Mouse (Mus musculus) G1E (cell line): ENCODE measurements around the gene Lefty1. TPM values are rescaled to one million over a fixed set of nuclear protein-coding genes. Genes with fewer than 3 reads are reported as not detected.

Experiments
- ATAC-seq: 2 replicates; pipeline ENCODE4 v1.8.0; 2016; ENCODE audit warnings: mild to moderate bottlenecking; ENCODE audit not compliant: insufficient number of reproducible peaks, poor library complexity, low FRiP score, severe bottlenecking; ENCODE audit errors: extremely low read depth
- DNase-seq: peaks from one replicate; pipeline ENCODE4 v3.0.0; 2012; ENCODE audit warnings: low spot score
- H3K27me3 ChIP-seq: 2 replicates; pipeline ENCODE4 v1.6.1; 2012; ENCODE audit warnings: mild to moderate bottlenecking, low read length, inconsistent platforms; ENCODE audit not compliant: insufficient read depth
- H3K36me3 ChIP-seq: replicated peaks from 2 replicates; pipeline ENCODE3; 2012; ENCODE audit warnings: mild to moderate bottlenecking, inconsistent platforms
- H3K4me1 ChIP-seq: 2 replicates; pipeline ENCODE4 v1.6.1; 2012; ENCODE audit warnings: low read depth, low read length, inconsistent platforms, mixed read lengths; ENCODE audit not compliant: insufficient read depth
- H3K4me3 ChIP-seq: 2 replicates; pipeline ENCODE4 v1.5.1; 2012; ENCODE audit warnings: low read depth, mild to moderate bottlenecking, inconsistent platforms, low read length, moderate library complexity, mixed read lengths
- H3K9me3 ChIP-seq: replicated peaks from 2 replicates; pipeline ENCODE4 v1.6.1; 2012; ENCODE audit warnings: inconsistent platforms
- CTCF ChIP-seq: IDR thresholded peaks from 2 replicates; pipeline ENCODE4 v1.5.1; 2012; ENCODE audit warnings: low read depth, low read length, inconsistent platforms, mixed read lengths
- GATA1 ChIP-seq: IDR thresholded peaks from 2 replicates; pipeline ENCODE4 v1.6.1; 2012; ENCODE audit warnings: borderline replicate concordance, low read length, inconsistent platforms, mixed read lengths
- GATA2 ChIP-seq: IDR thresholded peaks from 2 replicates; pipeline ENCODE4 v1.6.1; 2012; ENCODE audit warnings: low read depth, low read length, inconsistent platforms, borderline replicate concordance
- POLR2AphosphoS5 ChIP-seq: IDR thresholded peaks from 2 replicates; pipeline ENCODE4 v1.6.1; 2012; ENCODE audit warnings: low read depth, low read length, inconsistent platforms; ENCODE audit not compliant: insufficient replicate concordance
- TAL1 ChIP-seq: conservative IDR thresholded peaks from 2 replicates; pipeline ENCODE4 v1.6.1; 2012; ENCODE audit warnings: low read depth, low read length, inconsistent platforms, mixed read lengths
- polyA plus RNA-seq: library from polyadenylated mRNA; stranded (reverse); fragments of >175 nt; gene quantifications from 2 replicates; pipeline ENCODE4 v1.2.3, GENCODE M21; 2012
- total RNA-seq, 2 experiments: library from RNA; stranded (forward) in 1 of 2; stranded (reverse) in 1 of 2; fragments of 200-1000 nt in 1 of 2; fragments of >200 nt in 1 of 2; fragmentation: Nextera tagmentation in 1 of 2; gene quantifications; 2 replicates each; pipeline ENCODE4 v1.2.3; 2014 to 2017

Lefty1 gene
- total and polyA plus RNA-seq, 3 experiments = not detected

GRCm38 (mm10) chr1:180916425-180916824 lies 18.4 kb upstream of the Lefty1 start:
- ATAC-seq (no peak), DNase-seq (no peak)
- peaks cover 20% of the 10 kb centered on the region for H3K27me3 ChIP-seq
- H3K4me1 ChIP-seq = peaks cover 49% of the 10 kb centered on the region
- no peaks in the 10 kb centered on the region for H3K36me3 ChIP-seq
- no peak for TF ChIP-seq GATA2
- TF ChIP-seq CTCF = no peak
- TF ChIP-seq TAL1 = no peak
- no peak for TF ChIP-seq POLR2AphosphoS5
- TF ChIP-seq GATA1 = no peak
- H3K4me3 ChIP-seq = no peak overlapping the region; the same call in 1 of the 2 replicates
- H3K9me3 ChIP-seq = no peaks in the 10 kb centered on the region; the same call in 1 of the 2 replicates

DNA sequence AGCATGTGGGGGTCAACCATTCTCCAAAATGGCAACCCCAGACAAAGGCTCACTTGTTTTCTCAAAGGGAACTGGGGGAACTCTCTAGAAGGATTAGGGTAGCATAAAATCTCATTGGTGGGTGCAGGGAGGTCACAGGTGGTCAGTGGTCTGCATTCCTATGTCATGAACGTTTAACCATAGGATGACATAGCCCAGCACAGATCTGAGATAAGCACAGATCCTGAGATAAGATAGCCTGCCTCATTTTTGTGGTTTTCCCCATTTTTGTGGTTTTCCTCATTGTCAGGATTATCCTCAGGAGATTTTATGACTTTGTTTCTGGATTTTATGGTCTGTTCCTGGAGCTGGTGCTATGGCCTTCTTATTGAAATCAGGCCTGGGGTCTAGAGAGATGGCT lies 17.8 kb upstream of the Lefty1 start:
- TF ChIP-seq POLR2AphosphoS5 = no peak
- TF ChIP-seq GATA2 = no peak
- no peak for TF ChIP-seq GATA1
- TF ChIP-seq CTCF = no peak
- no peak for TF ChIP-seq TAL1
- peaks cover 20% of the 10 kb centered on the region for H3K27me3 ChIP-seq
- no peak for DNase-seq
- peaks cover 45% of the 10 kb centered on the region for H3K4me1 ChIP-seq
- no peak overlapping the region for H3K4me3 ChIP-seq
- H3K36me3 ChIP-seq = no peaks in the 10 kb centered on the region
- no peak for ATAC-seq
- H3K9me3 ChIP-seq = no peaks in the 10 kb centered on the region; the same call in 1 of the 2 replicates

DNA sequence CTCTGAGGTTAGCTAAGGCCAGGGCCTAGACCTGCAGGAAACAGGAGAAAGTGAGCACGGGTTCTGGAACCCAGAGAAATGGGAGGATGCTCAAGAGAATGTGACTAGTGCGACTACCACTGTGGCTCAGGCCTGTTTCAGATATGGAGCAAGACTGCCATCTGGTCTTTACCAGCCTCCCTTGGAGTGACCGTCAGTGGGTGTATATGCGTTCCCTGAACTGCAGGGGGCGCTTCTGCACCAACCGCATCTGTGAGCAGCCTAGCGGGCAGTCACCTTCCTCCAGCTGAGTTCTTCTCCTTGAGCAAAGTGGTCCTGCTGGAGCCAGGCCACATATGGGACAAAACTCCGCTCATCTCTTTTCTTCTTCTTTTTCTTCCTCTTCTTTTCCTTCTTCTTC lies 15.1 kb upstream of the Lefty1 start:
- no peaks in the 10 kb centered on the region for H3K36me3 ChIP-seq
- peaks cover 39% of the 10 kb centered on the region for H3K27me3 ChIP-seq
- no peak overlapping the region for H3K4me3 ChIP-seq
- DNase-seq (no peak), ATAC-seq (no peak; the same call in 1 of the 2 replicates)
- H3K4me1 ChIP-seq = peaks cover 38% of the 10 kb centered on the region
- H3K9me3 ChIP-seq = no peaks in the 10 kb centered on the region; the same call in 1 of the 2 replicates
- peak; percentile 81 for TF ChIP-seq CTCF
- TF ChIP-seq POLR2AphosphoS5 = no peak
- no peak for TF ChIP-seq GATA2

DNA sequence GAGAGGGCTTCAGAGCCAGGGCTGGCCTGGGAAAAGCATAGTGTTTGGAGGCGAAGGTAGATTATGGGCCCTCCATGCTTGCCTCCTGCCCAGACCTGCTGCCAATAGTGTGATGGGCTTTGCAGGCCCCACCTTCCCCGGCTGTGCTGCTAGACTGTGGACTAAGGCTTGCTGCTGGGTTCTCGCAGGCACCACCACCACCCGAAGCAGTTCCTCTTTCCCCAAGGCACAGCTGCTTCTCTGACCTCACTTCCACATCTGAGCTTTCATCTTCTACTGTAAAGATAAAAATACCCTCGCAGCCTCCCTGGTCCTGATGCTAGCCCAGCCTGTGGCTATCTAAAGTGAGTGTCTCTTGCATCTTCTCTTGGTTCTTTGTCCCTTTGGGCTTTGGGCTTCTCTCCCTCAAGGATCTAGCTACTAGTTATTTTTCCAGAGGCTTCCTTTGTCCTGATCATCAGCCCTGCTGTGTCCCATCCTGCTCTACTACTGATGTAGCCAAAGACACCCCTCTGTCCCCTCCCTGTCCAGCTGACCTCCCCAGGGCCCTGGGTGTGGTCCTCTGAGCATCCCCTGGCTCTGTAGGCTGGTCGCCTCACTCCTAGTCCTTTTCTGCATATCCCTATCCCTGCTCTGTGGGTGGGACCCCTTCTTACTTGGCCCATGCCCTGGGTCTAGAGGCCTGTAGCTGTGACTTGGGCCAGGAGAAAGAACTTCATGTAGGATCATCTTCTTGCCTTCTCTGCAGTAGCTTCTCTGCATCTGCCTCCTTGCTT lies 12.4 kb upstream of the Lefty1 start:
- Histone ChIP-seq H3K4me3 (no peak overlapping the region; the same call in 1 of the 2 replicates), H3K9me3 (no peaks in the 10 kb centered on the region), H3K36me3 (no peaks in the 10 kb centered on the region), H3K4me1 (peaks cover 22% of the 10 kb centered on the region), H3K27me3 (peaks cover 48% of the 10 kb centered on the region)
- ATAC-seq = peak; percentile 49; the same call in 1 of the 2 replicates
- DNase-seq = peak; percentile 46
- TF ChIP-seq TAL1 (no peak), GATA1 (no peak), CTCF (no peak), POLR2AphosphoS5 (no peak), GATA2 (no peak)

DNA sequence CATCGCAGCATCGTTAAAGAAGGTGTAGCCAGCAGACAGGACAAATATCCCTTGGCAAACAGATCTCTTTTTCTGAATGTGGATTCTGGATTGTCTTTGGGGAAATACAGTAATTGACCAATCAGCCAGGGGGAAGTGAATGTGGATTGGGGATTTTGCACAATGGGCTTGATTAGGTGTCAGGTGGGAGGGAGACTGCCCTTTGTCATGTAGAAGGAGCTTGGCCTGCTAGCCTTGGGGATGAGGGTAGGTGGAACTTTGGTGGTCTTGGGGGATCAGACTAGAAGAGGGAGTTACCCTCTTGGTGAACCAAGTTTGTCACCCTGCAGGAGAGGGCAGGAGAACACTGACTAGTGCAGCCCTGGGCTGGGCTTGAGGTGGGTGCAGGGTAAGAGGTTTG lies 10.1 kb upstream of the Lefty1 start:
- peaks cover 52% of the 10 kb centered on the region for H3K27me3 ChIP-seq
- ATAC-seq (no peak), DNase-seq (no peak)
- TF ChIP-seq POLR2AphosphoS5 (no peak), CTCF (no peak), GATA1 (no peak)
- H3K36me3 ChIP-seq = no peaks in the 10 kb centered on the region
- H3K4me1 ChIP-seq = peaks cover 15% of the 10 kb centered on the region
- no peak overlapping the region for H3K4me3 ChIP-seq
- H3K9me3 ChIP-seq = no peaks in the 10 kb centered on the region

DNA sequence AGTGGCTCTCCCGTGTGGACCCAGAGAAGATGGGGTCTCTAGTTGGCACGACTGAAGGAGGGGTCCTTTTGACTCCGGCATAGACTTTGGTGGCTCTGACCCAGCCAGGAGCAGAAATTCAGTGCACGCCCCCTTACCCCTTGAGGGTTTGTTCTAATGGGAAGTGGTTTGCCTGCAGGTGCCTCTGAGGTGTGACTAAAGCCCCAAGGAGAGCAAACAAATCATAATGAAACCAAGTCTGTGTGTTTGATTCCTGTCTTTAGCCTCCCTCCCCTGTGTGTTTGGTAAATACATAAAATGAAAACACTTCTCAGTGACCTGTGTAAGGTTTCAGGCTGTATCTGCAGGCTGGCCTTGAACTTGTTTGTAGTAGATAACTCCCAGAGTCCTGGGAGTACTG lies 8.5 kb upstream of the Lefty1 start:
- DNase-seq = no peak
- peaks cover 49% of the 10 kb centered on the region for H3K27me3 ChIP-seq
- no peak for TF ChIP-seq TAL1
- no peak for TF ChIP-seq GATA2
- TF ChIP-seq GATA1 = no peak
- no peak for TF ChIP-seq CTCF
- TF ChIP-seq POLR2AphosphoS5 = no peak

More for the DNA sequence above, 8.5 kb upstream of the Lefty1 start:
- H3K4me3 ChIP-seq = no peak overlapping the region
- no peaks in the 10 kb centered on the region; the same call in 1 of the 2 replicates for H3K9me3 ChIP-seq
- peaks cover 11% of the 10 kb centered on the region for H3K4me1 ChIP-seq
- no peaks in the 10 kb centered on the region for H3K36me3 ChIP-seq
- no peak for ATAC-seq
